Mouse (Mus musculus): ENCODE measurements at regions not wholly inside any gene's neighbourhood (a gene's known extent, or its start where the extent isn't known, plus 50 kb on each side); places are given as distances from the start of the nearest gene placed in this dataset.

DNA sequence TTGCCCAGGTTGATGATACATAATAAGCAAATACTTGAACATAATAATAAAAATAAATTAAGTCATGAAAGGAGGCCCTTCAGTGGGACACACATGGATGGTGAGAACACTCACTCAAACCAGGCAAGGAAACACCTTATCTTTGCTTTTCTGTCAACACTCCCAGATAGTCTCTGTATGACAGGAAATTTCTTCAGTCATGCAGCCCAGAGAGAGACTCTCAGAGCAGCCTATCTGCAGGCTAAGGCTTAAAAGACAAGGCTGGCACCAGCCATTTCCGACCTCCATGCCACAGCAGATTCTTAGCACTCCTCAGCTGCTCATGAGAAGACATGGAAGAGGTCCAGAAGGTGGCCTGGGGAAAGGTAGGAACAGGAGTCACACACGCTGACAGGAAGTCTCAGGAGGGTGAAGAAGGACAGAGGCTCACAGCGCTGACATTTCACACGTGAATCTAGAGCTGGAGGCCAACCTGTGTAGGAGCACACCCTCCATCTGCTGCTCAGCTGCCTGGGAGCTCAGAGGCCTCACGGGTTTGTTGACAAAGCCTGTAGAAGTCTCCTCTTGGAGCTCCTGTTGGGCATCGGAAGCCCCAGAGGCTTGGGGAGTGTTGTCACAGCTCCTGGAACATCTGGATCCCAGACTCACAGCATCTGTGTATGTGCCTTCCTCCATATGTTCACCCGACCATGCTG, 232.3 kb downstream of the Qk start:
- Histone ChIP-seq H3K9ac (ENCODE audit: low read depth, poor library complexity, severe bottlenecking) (no peak overlapping the region), H3K4me3 (ENCODE audit: low read depth, low read length) (no peak overlapping the region), H3K4me1 (ENCODE audit: control insufficient read depth, insufficient read depth, low read length) (no peaks in the 10 kb centered on the region), H3K9me3 (replicated peaks; ENCODE audit: control insufficient read depth, insufficient read depth, low read length, poor library complexity, severe bottlenecking) (no peaks in the 10 kb centered on the region), H3K27me3 (ENCODE audit: control insufficient read depth, insufficient read depth, low read length, poor library complexity, severe bottlenecking) (no peaks in the 10 kb centered on the region), H3K27ac (ENCODE audit: insufficient read depth, low read length) (no peak overlapping the region), H3K36me3 (ENCODE audit: control insufficient read depth, insufficient read depth, low read length, poor library complexity, severe bottlenecking) (no peaks in the 10 kb centered on the region)
- TF ChIP-seq EP300 (IDR thresholded peaks at IDR 0.05; ENCODE audit: insufficient read depth, low read depth, low read length) (no peak), POLR2A (IDR thresholded peaks at IDR 0.05; ENCODE audit: insufficient read depth, low read length) (no peak)

DNA sequence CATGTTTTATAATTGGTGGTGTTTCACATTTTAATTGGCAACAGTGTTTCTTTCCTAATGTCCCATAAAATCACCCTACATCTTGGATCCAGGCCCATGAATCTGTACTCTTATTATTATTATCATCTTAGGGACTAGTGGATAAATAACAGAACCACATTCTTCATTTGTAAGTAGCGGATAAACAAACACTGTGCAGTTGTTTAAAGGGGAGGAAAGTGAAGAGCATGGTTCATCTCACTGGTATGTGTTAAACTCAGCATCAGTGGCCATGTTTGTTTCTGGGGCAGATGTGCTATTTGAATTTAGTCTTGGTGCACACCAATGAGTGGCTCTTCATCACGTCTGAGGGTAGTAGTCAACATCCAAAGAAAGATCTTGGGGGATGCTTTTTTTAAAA, 233.1 kb downstream of the Qk start:
- H3K27me3 ChIP-seq (ENCODE audit: control insufficient read depth, insufficient read depth, low read length, poor library complexity, severe bottlenecking) = no peaks in the 10 kb centered on the region
- no peaks in the 10 kb centered on the region for H3K9me3 ChIP-seq (replicated peaks; ENCODE audit: control insufficient read depth, insufficient read depth, low read length, poor library complexity, severe bottlenecking)
- H3K9ac ChIP-seq (ENCODE audit: low read depth, poor library complexity, severe bottlenecking) = no peak overlapping the region
- H3K27ac ChIP-seq (ENCODE audit: insufficient read depth, low read length) = no peak overlapping the region
- no peaks in the 10 kb centered on the region for H3K4me1 ChIP-seq (ENCODE audit: control insufficient read depth, insufficient read depth, low read length)
- TF ChIP-seq CTCF (IDR thresholded peaks at IDR 0.05; ENCODE audit: low read depth, low read length) (no peak), POLR2A (IDR thresholded peaks at IDR 0.05; ENCODE audit: insufficient read depth, low read length) (no peak), EP300 (IDR thresholded peaks at IDR 0.05; ENCODE audit: insufficient read depth, low read depth, low read length) (no peak)
- no peak overlapping the region for H3K4me3 ChIP-seq (ENCODE audit: low read depth, low read length)
- H3K36me3 ChIP-seq (ENCODE audit: control insufficient read depth, insufficient read depth, low read length, poor library complexity, severe bottlenecking) = no peaks in the 10 kb centered on the region

DNA sequence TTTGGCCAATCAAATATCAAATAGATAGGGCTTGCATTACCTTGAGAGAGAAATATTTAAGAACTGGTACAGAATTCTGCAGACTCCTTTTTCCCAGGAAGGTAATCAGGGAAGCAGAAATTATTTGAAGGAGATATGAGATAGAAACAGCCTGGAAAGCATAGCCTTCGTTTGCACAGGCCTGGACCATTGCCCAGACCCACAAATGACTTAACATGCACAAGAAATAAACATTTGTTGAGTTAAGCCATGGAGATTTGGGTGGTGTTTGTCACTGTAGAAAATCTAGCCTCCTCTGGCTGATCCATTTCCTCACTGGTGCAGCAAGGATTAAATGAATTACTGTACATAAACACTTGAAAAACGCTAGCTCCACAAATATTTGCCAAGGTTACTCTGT, 233.5 kb downstream of the Qk start:
- no peak overlapping the region for H3K9ac ChIP-seq (ENCODE audit: low read depth, poor library complexity, severe bottlenecking)
- no peak for TF ChIP-seq POLR2A (IDR thresholded peaks at IDR 0.05; ENCODE audit: insufficient read depth, low read length)
- no peaks in the 10 kb centered on the region for H3K36me3 ChIP-seq (ENCODE audit: control insufficient read depth, insufficient read depth, low read length, poor library complexity, severe bottlenecking)
- no peak overlapping the region for H3K4me3 ChIP-seq (ENCODE audit: low read depth, low read length)
- H3K27ac ChIP-seq (ENCODE audit: insufficient read depth, low read length) = no peak overlapping the region
- no peaks in the 10 kb centered on the region for H3K27me3 ChIP-seq (ENCODE audit: control insufficient read depth, insufficient read depth, low read length, poor library complexity, severe bottlenecking)
- no peaks in the 10 kb centered on the region for H3K4me1 ChIP-seq (ENCODE audit: control insufficient read depth, insufficient read depth, low read length)
- H3K9me3 ChIP-seq (replicated peaks; ENCODE audit: control insufficient read depth, insufficient read depth, low read length, poor library complexity, severe bottlenecking) = no peaks in the 10 kb centered on the region

DNA sequence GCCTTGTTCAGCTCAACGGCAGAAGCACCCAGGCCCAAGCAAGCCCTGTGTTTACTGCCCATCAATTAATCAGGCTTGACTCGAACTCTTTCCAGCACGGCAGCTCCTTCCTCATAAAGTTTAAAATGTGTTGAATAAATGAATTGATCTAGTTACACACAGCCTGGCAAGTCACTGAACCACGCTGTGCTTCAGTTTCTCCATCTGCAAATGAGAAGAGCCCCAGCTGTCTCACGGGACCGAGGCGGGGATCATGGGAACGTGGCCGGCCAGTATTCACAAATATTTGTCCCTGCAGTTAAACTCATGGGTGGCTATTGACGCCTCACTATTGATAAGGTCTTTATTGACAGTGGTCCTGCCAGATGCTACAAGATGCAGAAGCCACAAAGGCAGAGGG, 237.9 kb downstream of the Qk start:
- no peak for TF ChIP-seq EP300 (IDR thresholded peaks at IDR 0.05; ENCODE audit: insufficient read depth, low read depth, low read length)
- TF ChIP-seq POLR2A (IDR thresholded peaks at IDR 0.05; ENCODE audit: insufficient read depth, low read length) = no peak
- no peak for TF ChIP-seq CTCF (IDR thresholded peaks at IDR 0.05; ENCODE audit: low read depth, low read length)
- no peaks in the 10 kb centered on the region for H3K36me3 ChIP-seq (ENCODE audit: control insufficient read depth, insufficient read depth, low read length, poor library complexity, severe bottlenecking)
- no peak overlapping the region for H3K4me3 ChIP-seq (ENCODE audit: low read depth, low read length)
- H3K27ac ChIP-seq (ENCODE audit: insufficient read depth, low read length) = no peak overlapping the region
- no peak overlapping the region for H3K9ac ChIP-seq (ENCODE audit: low read depth, poor library complexity, severe bottlenecking)
- peaks cover 4% of the 10 kb centered on the region for H3K4me1 ChIP-seq (ENCODE audit: control insufficient read depth, insufficient read depth, low read length)
- no peaks in the 10 kb centered on the region for H3K27me3 ChIP-seq (ENCODE audit: control insufficient read depth, insufficient read depth, low read length, poor library complexity, severe bottlenecking)
- peaks cover 12% of the 10 kb centered on the region for H3K9me3 ChIP-seq (replicated peaks; ENCODE audit: control insufficient read depth, insufficient read depth, low read length, poor library complexity, severe bottlenecking)

DNA sequence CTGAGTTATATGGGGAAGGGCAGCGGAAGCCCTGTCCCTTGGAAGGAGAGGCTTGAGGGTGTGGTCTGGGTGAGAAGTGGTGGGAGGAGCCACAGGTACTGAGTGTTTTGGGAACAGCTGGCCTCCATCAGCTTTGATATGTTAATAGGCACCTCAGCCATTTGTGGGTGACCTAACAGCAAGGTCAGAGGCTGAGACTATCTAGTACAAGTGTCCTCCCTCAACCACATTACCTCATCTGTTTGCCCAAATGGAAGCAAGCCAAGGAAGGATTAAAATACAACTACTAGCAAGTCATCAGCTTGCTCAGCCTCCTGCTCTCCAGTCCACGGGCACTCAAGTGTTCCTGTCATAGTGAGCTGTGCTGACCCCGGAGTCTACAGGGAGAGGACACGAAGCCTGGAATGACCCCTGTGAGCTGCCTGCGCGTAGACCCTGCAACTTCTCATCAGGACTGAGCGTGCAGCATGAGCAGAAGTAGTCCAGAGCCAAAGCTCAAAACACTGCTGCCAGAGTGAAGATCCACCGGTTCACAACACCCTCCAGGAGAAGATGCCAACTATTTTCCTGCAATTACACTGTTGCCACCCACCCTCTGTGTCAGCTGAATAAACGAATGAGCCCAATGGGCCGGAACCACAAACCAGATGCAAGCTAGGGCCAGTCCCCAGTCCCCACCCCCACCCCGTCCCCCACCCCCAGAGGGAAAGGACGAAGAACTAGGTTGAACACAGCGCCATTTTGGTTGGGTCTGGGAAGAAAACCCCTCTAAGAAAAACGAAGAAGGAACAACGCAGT, 239.6 kb downstream of the Qk start:
- Histone ChIP-seq H3K27me3 (ENCODE audit: control insufficient read depth, insufficient read depth, low read length, poor library complexity, severe bottlenecking) (no peaks in the 10 kb centered on the region), H3K27ac (ENCODE audit: insufficient read depth, low read length) (peak overlapping the region; percentile 81), H3K4me1 (ENCODE audit: control insufficient read depth, insufficient read depth, low read length) (peaks cover 4% of the 10 kb centered on the region), H3K36me3 (ENCODE audit: control insufficient read depth, insufficient read depth, low read length, poor library complexity, severe bottlenecking) (no peaks in the 10 kb centered on the region), H3K9ac (ENCODE audit: low read depth, poor library complexity, severe bottlenecking) (no peak overlapping the region), H3K9me3 (replicated peaks; ENCODE audit: control insufficient read depth, insufficient read depth, low read length, poor library complexity, severe bottlenecking) (peaks cover 18% of the 10 kb centered on the region), H3K4me3 (ENCODE audit: low read depth, low read length) (no peak overlapping the region)
- no peak for TF ChIP-seq POLR2A (IDR thresholded peaks at IDR 0.05; ENCODE audit: insufficient read depth, low read length)
- peak; percentile 96 for TF ChIP-seq EP300 (IDR thresholded peaks at IDR 0.05; ENCODE audit: insufficient read depth, low read depth, low read length)

DNA sequence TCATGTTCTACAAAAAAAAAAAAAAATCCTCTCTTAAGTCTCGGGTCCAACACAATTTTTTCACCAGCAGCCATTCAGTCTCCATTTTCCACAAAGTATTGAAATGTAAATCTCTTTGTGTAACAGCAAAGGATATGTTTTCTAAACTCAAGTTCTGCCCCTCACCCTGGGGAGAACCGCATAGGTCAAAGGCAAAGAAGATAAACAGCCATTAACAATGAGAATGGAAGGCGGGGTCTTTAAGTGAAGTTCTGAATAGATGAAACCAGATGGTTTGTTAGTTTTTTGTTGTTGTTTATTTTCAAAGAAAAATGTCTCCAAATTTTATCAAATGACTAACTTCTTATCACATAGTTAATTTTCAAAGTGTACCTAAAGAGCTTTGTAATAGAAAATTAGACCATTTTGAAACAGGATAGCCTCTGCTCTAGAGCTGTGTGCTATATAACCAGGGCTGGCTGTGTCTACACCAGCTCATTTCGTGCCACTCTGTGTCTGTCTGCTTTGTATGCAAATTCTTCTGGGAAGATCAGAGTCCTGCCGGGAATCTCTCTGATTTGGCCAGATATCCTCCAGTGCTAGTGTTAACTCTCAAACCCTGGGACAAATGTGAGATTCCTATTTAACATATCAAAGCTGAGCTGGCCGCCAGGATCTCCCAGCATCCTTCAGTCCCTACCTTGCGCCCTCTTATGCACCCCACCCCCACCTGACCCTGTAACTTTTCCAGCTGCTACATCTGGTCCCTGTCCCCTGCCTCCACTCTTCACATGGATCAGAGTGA, 240.9 kb downstream of the Qk start:
- no peak for TF ChIP-seq POLR2A (IDR thresholded peaks at IDR 0.05; ENCODE audit: insufficient read depth, low read length)
- no peak for TF ChIP-seq CTCF (IDR thresholded peaks at IDR 0.05; ENCODE audit: low read depth, low read length)
- TF ChIP-seq EP300 (IDR thresholded peaks at IDR 0.05; ENCODE audit: insufficient read depth, low read depth, low read length) = peak; percentile 94
- Histone ChIP-seq H3K9ac (ENCODE audit: low read depth, poor library complexity, severe bottlenecking) (no peak overlapping the region), H3K36me3 (ENCODE audit: control insufficient read depth, insufficient read depth, low read length, poor library complexity, severe bottlenecking) (no peaks in the 10 kb centered on the region), H3K27ac (ENCODE audit: insufficient read depth, low read length) (peak overlapping the region; percentile 81), H3K9me3 (replicated peaks; ENCODE audit: control insufficient read depth, insufficient read depth, low read length, poor library complexity, severe bottlenecking) (peaks cover 18% of the 10 kb centered on the region), H3K4me1 (ENCODE audit: control insufficient read depth, insufficient read depth, low read length) (peaks cover 4% of the 10 kb centered on the region), H3K27me3 (ENCODE audit: control insufficient read depth, insufficient read depth, low read length, poor library complexity, severe bottlenecking) (no peaks in the 10 kb centered on the region), H3K4me3 (ENCODE audit: low read depth, low read length) (no peak overlapping the region)

Data from ES-Bruce4 (cell line).